Mouse (Mus musculus) layer of hippocampus, adult 18-20 months (tissue): Measurements from ENCODE around the gene Tnfrsf4. TPM values are rescaled to one million over a fixed set of nuclear protein-coding genes. Genes with fewer than 3 reads are reported as not detected.

Experiments used
- DNase-seq, 2 experiments: peaks; one replicate each; pipeline ENCODE4 v3.0.0; 2022; ENCODE audit warnings: low spot score in 2 of 2
- microRNA-seq, 2 experiments: library from miRNA; unstranded; fragments of <30 nt; microRNA quantifications; one replicate each; pipeline ENCODE4 v1.2.0; 2021
- total RNA-seq, 2 experiments: library from RNA; stranded (reverse); gene quantifications; 2 replicates each; pipeline ENCODE4 v1.2.3; 2021

Tnfrsf4 gene
- total RNA-seq, 2 experiments from 2014 or later: 0.94 to 1.4 TPM

GRCm38 (mm10) chr4:156065156-156065894 lies 51.7 kb downstream of the Tnfrsf4 start:
- DNase-seq: no peak

Small RNAs within 50 kb of the gene (microRNA-seq; reads per million reads assigned to microRNA genes)
- gene Mir200a (19.7 to 24.6 reads per million in 2 experiments), gene Mir200b (41.5 to 95.2 reads per million in 2 experiments), gene Mir429 (75.3 to 92.3 reads per million in 2 experiments)

Other genes with a start within 250 kb of the Tnfrsf4 start
- gene Vwa1, start 239.1 kb upstream of the Tnfrsf4 start, total RNA-seq: 10 to 100 TPM; 10.4 to 11.9 TPM
- gene Tmem88b, start 228.0 kb upstream of the Tnfrsf4 start, total RNA-seq: 10 to 100 TPM; 25.6 to 30.8 TPM
- not detected for gene Ankrd65, start 223.4 kb upstream of the Tnfrsf4 start, total RNA-seq
- 10 to 100 TPM; 74.7 to 91.6 TPM for gene Mrpl20, start 211.0 kb upstream of the Tnfrsf4 start, total RNA-seq
- gene Ccnl2, start 201.4 kb upstream of the Tnfrsf4 start, total RNA-seq: 10 to 100 TPM; 70.4 to 79.3 TPM
- 100 to 1,000 TPM in 1 of 2 experiments, 10 to 100 TPM in 1; 97.4 to 106 TPM for gene Aurkaip1, start 182.6 kb upstream of the Tnfrsf4 start, total RNA-seq
- 1 to 10 TPM; 5.6 to 6.9 TPM for gene Mxra8, start 174.2 kb upstream of the Tnfrsf4 start, total RNA-seq
- gene Dvl1, start 166.4 kb upstream of the Tnfrsf4 start, total RNA-seq: 10 to 100 TPM; 85.4 to 86.9 TPM
- under 1 TPM; 0.30 to 0.35 TPM for gene Tas1r3, start 150.5 kb upstream of the Tnfrsf4 start, total RNA-seq
- gene Cptp, start 144.4 kb upstream of the Tnfrsf4 start, total RNA-seq: 10 to 100 TPM; 31.9 to 33.2 TPM
- 10 to 100 TPM; 29.0 to 33.8 TPM for gene Ints11, start 144.3 kb upstream of the Tnfrsf4 start, total RNA-seq
- 10 to 100 TPM; 45.8 to 54.9 TPM for gene Pusl1, start 122.1 kb upstream of the Tnfrsf4 start, total RNA-seq
- gene Acap3, start 122.0 kb upstream of the Tnfrsf4 start, total RNA-seq: 100 to 1,000 TPM; 105 to 120 TPM
- gene Ube2j2, start 70.0 kb upstream of the Tnfrsf4 start, total RNA-seq: 10 to 100 TPM; 68.2 to 70.8 TPM
- gene C1qtnf12, start 51.5 kb upstream of the Tnfrsf4 start, total RNA-seq: 10 to 100 TPM; 15.7 to 16.8 TPM
- 10 to 100 TPM in 1 of 2 experiments, 1 to 10 TPM in 1; 9.3 to 10.3 TPM for gene B3galt6, start 21.2 kb upstream of the Tnfrsf4 start, total RNA-seq
- gene Sdf4, start 21.0 kb upstream of the Tnfrsf4 start, total RNA-seq: 100 to 1,000 TPM; 202 to 203 TPM
- not detected for gene Tnfrsf18, start 12.3 kb downstream of the Tnfrsf4 start, total RNA-seq
- under 1 TPM; 0.33 to 0.35 TPM for gene Ttll10, start 45.6 kb downstream of the Tnfrsf4 start, total RNA-seq
- gene 9430015G10Rik, start 96.1 kb downstream of the Tnfrsf4 start, total RNA-seq: 10 to 100 TPM; 24.9 to 27.2 TPM
- gene Rnf223, start 116.7 kb downstream of the Tnfrsf4 start, total RNA-seq: under 1 TPM; 0.67 to 0.84 TPM
- gene Agrn, start 183.6 kb downstream of the Tnfrsf4 start, total RNA-seq: 100 to 1,000 TPM; 118 to 120 TPM
- gene Isg15, start 187.0 kb downstream of the Tnfrsf4 start, total RNA-seq: under 1 TPM in 1 of 2 experiments, not detected in 1; 0.74 TPM
- gene AW011738, start 189.5 kb downstream of the Tnfrsf4 start, total RNA-seq: 1 to 10 TPM; 5.4 to 6.5 TPM
- gene Perm1, start 202.0 kb downstream of the Tnfrsf4 start, total RNA-seq: under 1 TPM; 0.15 to 0.40 TPM
- gene Plekhn1, start 221.0 kb downstream of the Tnfrsf4 start, total RNA-seq: 10 to 100 TPM; 37.5 to 38.8 TPM
- 10 to 100 TPM; 69.5 to 71.7 TPM for gene Noc2l, start 222.2 kb downstream of the Tnfrsf4 start, total RNA-seq
- 1 to 10 TPM; 4.5 to 5.6 TPM for gene Samd11, start 241.8 kb downstream of the Tnfrsf4 start, total RNA-seq